Mouse (Mus musculus): ENCODE data around the gene Zfp661. TPM values are rescaled to one million over a fixed set of nuclear protein-coding genes. Genes with fewer than 3 reads are reported as not detected.

Gene Zfp661
- polyA plus RNA-seq, 1 experiment, result not detected

- H3K9me3 ChIP-seq (ENCODE audit: control insufficient read depth, low read length), result no peaks in the 10 kb centered on the region
These were observed 2.4 kb downstream of the Zfp661 start for GRCm38 (mm10) chr2:127584436-127584858.

GRCm38 (mm10) chr2:127573322-127573721, 13.6 kb downstream of the Zfp661 start:
- Histone ChIP-seq H3K4me3 (replicated peaks) (no peak overlapping the region), H3K9me3 (ENCODE audit: control insufficient read depth, low read length) (0 out of 2 replicates have a peak, but pooled peaks cover 6% of the 10 kb centered on the region), H3K36me3 (ENCODE audit: control insufficient read depth) (peaks cover 12% of the 10 kb centered on the region), H3K27me3 (ENCODE audit: control insufficient read depth) (peaks cover 2% of the 10 kb centered on the region; the same call in 1 of the 2 replicates), H3K4me1 (ENCODE audit: control insufficient read depth) (no peaks in the 10 kb centered on the region)
- no peak for TF ChIP-seq GATA1 (IDR thresholded peaks at IDR 0.05; ENCODE audit: low read length)

More at GRCm38 (mm10) chr2:127584436-127584858, 2.4 kb downstream of the Zfp661 start:
- no peak for TF ChIP-seq TAL1 (IDR thresholded peaks at IDR 0.05; ENCODE audit: low read length)
- no peak for TF ChIP-seq GATA1 (IDR thresholded peaks at IDR 0.05; ENCODE audit: low read length)
- Histone ChIP-seq H3K36me3 (ENCODE audit: control insufficient read depth) (peaks cover 4% of the 10 kb centered on the region; the same call in 1 of the 2 replicates), H3K27me3 (ENCODE audit: control insufficient read depth) (no peaks in the 10 kb centered on the region), H3K4me3 (replicated peaks) (peak overlapping the region; percentile 77), H3K4me1 (ENCODE audit: control insufficient read depth) (peaks cover 51% of the 10 kb centered on the region)

GRCm38 (mm10) chr2:127559070-127559966, 27.6 kb downstream of the Zfp661 start:
- Histone ChIP-seq H3K4me3 (replicated peaks) (no peak overlapping the region), H3K36me3 (ENCODE audit: control insufficient read depth) (no peaks in the 10 kb centered on the region), H3K27me3 (ENCODE audit: control insufficient read depth) (peaks cover 9% of the 10 kb centered on the region), H3K9me3 (ENCODE audit: control insufficient read depth, low read length) (no peaks in the 10 kb centered on the region), H3K4me1 (ENCODE audit: control insufficient read depth) (no peaks in the 10 kb centered on the region; the same call in 1 of the 2 replicates)
- TF ChIP-seq TAL1 (IDR thresholded peaks at IDR 0.05; ENCODE audit: low read length) (no peak), GATA1 (IDR thresholded peaks at IDR 0.05; ENCODE audit: low read length) (no peak)

- no peak for TF ChIP-seq GATA1 (IDR thresholded peaks at IDR 0.05; ENCODE audit: low read length)
- TF ChIP-seq TAL1 (IDR thresholded peaks at IDR 0.05; ENCODE audit: low read length), result no peak
- H3K27me3 ChIP-seq (ENCODE audit: control insufficient read depth), result no peaks in the 10 kb centered on the region
- H3K9me3 ChIP-seq (ENCODE audit: control insufficient read depth, low read length), result no peaks in the 10 kb centered on the region
- no peaks in the 10 kb centered on the region for H3K36me3 ChIP-seq (ENCODE audit: control insufficient read depth)
- no peak overlapping the region for H3K4me3 ChIP-seq (replicated peaks)
- peaks cover 40% of the 10 kb centered on the region for H3K4me1 ChIP-seq (ENCODE audit: control insufficient read depth)
These were observed 35.8 kb downstream of the Zfp661 start for GRCm38 (mm10) chr2:127551078-127551477.

- Histone ChIP-seq H3K9me3 (ENCODE audit: control insufficient read depth, low read length) (no peaks in the 10 kb centered on the region), H3K4me1 (ENCODE audit: control insufficient read depth) (peaks cover 40% of the 10 kb centered on the region), H3K4me3 (replicated peaks) (no peak overlapping the region), H3K36me3 (ENCODE audit: control insufficient read depth) (no peaks in the 10 kb centered on the region), H3K27me3 (ENCODE audit: control insufficient read depth) (no peaks in the 10 kb centered on the region)
- no peak for TF ChIP-seq TAL1 (IDR thresholded peaks at IDR 0.05; ENCODE audit: low read length)
- no peak for TF ChIP-seq GATA1 (IDR thresholded peaks at IDR 0.05; ENCODE audit: low read length)
These were observed 36.4 kb downstream of the Zfp661 start for GRCm38 (mm10) chr2:127550446-127550845.

DNA sequence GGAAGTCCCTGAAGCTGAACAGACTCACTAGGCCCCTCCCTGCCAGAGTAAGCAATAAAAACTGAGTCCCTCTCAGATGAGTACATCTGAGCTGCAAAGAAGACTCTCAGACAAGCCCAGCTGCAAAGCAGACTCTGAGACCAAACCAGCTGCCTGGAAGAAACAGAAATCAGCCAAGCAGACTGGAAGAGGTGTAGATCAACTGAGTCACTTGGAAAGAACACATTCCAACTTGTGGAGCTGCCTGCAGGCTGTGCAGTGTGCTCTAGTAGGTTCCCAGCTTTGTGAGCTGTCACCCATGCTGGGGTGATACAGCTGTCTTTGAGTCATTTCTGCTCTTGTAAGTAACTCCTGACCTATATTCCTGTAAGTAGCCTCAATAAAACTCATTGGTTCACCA, 37.2 kb downstream of the Zfp661 start:
- Histone ChIP-seq H3K36me3 (ENCODE audit: control insufficient read depth) (no peaks in the 10 kb centered on the region), H3K9me3 (ENCODE audit: control insufficient read depth, low read length) (no peaks in the 10 kb centered on the region), H3K4me1 (ENCODE audit: control insufficient read depth) (peaks cover 40% of the 10 kb centered on the region), H3K4me3 (replicated peaks) (no peak overlapping the region), H3K27me3 (ENCODE audit: control insufficient read depth) (no peaks in the 10 kb centered on the region)
- TF ChIP-seq GATA1 (IDR thresholded peaks at IDR 0.05; ENCODE audit: low read length) (no peak), TAL1 (IDR thresholded peaks at IDR 0.05; ENCODE audit: low read length) (no peak)

DNA sequence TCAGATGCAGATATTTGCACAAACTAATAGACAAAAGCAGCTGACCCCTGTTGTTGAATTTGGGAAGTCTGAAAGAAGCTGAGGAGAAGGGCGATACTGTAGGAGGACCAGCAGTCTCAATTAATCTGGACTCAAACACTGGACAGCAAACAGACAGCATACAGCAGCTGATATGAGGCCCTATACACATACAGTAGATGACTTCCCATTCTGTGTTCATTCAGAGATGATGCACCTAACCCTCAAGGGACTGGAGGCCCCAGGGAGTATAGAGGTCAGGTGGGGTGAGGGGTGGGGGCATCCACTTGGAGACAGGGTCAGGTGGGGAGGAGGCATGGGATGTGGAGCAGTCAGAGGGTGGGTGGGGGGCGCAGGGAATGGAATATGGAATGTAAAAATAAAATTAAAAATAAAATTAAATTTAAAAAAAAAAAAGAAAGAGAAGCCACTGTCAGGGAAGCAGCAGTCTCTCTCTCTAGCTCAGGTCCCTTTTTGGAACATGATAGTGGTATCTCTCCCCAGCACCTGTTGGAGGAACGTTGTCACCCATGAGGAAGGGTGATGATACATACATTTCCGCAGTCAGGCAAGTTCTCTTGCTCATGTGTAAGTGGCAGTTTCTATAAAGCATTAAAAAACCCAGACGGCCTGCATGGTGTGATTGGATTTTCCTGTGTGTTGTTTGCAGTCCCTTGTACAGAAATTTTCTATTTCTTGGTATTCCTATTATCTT, 38.4 kb downstream of the Zfp661 start:
- Histone ChIP-seq H3K36me3 (ENCODE audit: control insufficient read depth) (no peaks in the 10 kb centered on the region), H3K27me3 (ENCODE audit: control insufficient read depth) (peaks cover under 1% of the 10 kb centered on the region), H3K4me1 (ENCODE audit: control insufficient read depth) (peaks cover 40% of the 10 kb centered on the region), H3K4me3 (replicated peaks) (no peak overlapping the region), H3K9me3 (ENCODE audit: control insufficient read depth, low read length) (no peaks in the 10 kb centered on the region)
- TF ChIP-seq GATA1 (IDR thresholded peaks at IDR 0.05; ENCODE audit: low read length) (peak; percentile 50), TAL1 (IDR thresholded peaks at IDR 0.05; ENCODE audit: low read length) (peak; percentile 42; the same call in 1 of the 3 replicates)

DNA sequence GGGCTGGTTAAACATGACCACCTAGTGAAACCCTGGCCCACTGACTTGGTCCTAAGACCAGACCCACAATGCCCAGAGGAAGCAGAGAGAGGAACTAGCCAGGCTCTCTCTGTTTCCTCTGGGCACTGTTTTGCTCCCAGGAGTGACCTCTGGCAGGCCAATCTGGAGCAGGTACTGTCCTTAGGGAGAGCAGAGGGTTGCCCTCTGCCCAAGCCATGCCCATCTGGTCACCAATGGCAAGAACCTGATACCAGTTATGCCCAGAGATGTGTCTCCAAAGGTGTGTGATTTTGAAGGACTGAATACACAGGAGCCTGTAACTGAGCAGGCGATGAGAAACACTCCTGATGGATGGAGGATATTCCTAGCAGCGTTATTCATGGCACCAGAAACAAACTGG, 45.2 kb downstream of the Zfp661 start:
- peaks cover 51% of the 10 kb centered on the region for H3K27me3 ChIP-seq (ENCODE audit: control insufficient read depth)
- H3K4me3 ChIP-seq (replicated peaks), result no peak overlapping the region
- no peaks in the 10 kb centered on the region for H3K9me3 ChIP-seq (ENCODE audit: control insufficient read depth, low read length)
- H3K36me3 ChIP-seq (ENCODE audit: control insufficient read depth), result no peaks in the 10 kb centered on the region
- TF ChIP-seq GATA1 (IDR thresholded peaks at IDR 0.05; ENCODE audit: low read length) (no peak), TAL1 (IDR thresholded peaks at IDR 0.05; ENCODE audit: low read length) (no peak)
- H3K4me1 ChIP-seq (ENCODE audit: control insufficient read depth), result peaks cover 3% of the 10 kb centered on the region

DNA sequence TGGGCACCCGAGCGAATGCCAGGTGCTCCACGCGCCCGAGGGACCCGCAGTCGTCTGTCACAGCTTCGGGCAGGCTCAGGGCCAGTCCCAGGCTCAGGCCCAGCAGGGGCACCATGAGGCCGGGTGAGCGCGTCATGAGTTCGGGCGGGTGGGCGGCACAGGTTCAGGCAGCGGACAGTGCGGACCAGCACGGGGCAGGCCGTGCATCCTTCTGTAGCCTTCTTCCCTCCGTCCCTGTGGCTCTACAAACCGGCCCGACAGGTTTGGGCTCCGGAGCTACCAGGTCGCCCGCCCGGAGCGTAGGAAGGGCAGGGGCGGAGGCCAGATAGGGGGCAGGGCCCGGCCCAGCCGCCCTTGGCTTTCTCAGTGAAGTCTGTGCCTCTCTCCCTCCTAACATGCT, 45.7 kb downstream of the Zfp661 start, which contains the start of gene Prom2:
Prom2 (minus strand) TSS at position 283 of the 400 bp plus-strand sequence.
- Histone ChIP-seq H3K27me3 (ENCODE audit: control insufficient read depth) (peaks cover 51% of the 10 kb centered on the region), H3K4me1 (ENCODE audit: control insufficient read depth) (no peaks in the 10 kb centered on the region), H3K4me3 (replicated peaks) (no peak within 1 kb of the TSS), H3K9me3 (ENCODE audit: control insufficient read depth, low read length) (no peaks in the 10 kb centered on the region), H3K36me3 (ENCODE audit: control insufficient read depth) (no peaks in the 10 kb centered on the region)
- TF ChIP-seq TAL1 (IDR thresholded peaks at IDR 0.05; ENCODE audit: low read length) (no peak), GATA1 (IDR thresholded peaks at IDR 0.05; ENCODE audit: low read length) (no peak)

Data from erythroblast, embryonic 14.5 days (primary cell).